Mouse (Mus musculus) heart, embryonic 10.5 days (tissue): ENCODE results near the gene Fgf4. TPM values are rescaled to one million over a fixed set of nuclear protein-coding genes. Genes with fewer than 3 reads are reported as not detected.
"Not testable (repeated sequence)": the region's sequence is repeated elsewhere in the genome, so short reads cannot be mapped to it uniquely, and the experiment has no call there.

ENCODE experiments used
- DNase-seq: peaks from one replicate; pipeline ENCODE4 v3.0.0-alpha.2; 2017; ENCODE audit warnings: low spot score
- H3K27ac ChIP-seq: fragments of 300-500 bp; sonication (generic); 2 replicates; pipeline ENCODE4 v1.5.1; 2016; ENCODE audit warnings: mild to moderate bottlenecking
- H3K27me3 ChIP-seq: fragments of 300-500 bp; sonication (generic); 2 replicates; pipeline ENCODE4 v1.6.1; 2016; ENCODE audit warnings: mild to moderate bottlenecking; ENCODE audit not compliant: poor library complexity, insufficient read depth, severe bottlenecking
- H3K36me3 ChIP-seq: fragments of 300-500 bp; sonication (generic); 2 replicates; pipeline ENCODE4 v1.6.1; 2016; ENCODE audit warnings: mild to moderate bottlenecking, moderate library complexity
- H3K4me1 ChIP-seq: fragments of 300-500 bp; sonication (generic); 2 replicates; pipeline ENCODE4 v1.6.1; 2016; ENCODE audit warnings: mild to moderate bottlenecking
- H3K4me3 ChIP-seq: fragments of 300-500 bp; sonication (generic); 2 replicates; pipeline ENCODE4 v1.5.1; 2016; ENCODE audit warnings: mild to moderate bottlenecking, moderate library complexity
- H3K9me3 ChIP-seq: fragments of 300-500 bp; sonication (generic); 2 replicates; pipeline ENCODE4 v1.6.1; 2016; ENCODE audit warnings: mild to moderate bottlenecking, moderate library complexity
- WGBS: fragments of 180-500 bp; shearing (Covaris S2); methylation state at CpG from one replicate; pipeline ENCODE4 v1.1.7; 2016; 5-methylcytosine and 5-hydroxymethylcytosine counted together
- polyA plus RNA-seq: library from polyadenylated mRNA; unstranded; fragments of >200 nt; fragmentation: Nextera tagmentation; extraction: Ambion mirVana; gene quantifications from 2 replicates; pipeline ENCODE4 v1.2.1, GENCODE M21; 2016

Gene Fgf4
- polyA plus RNA-seq, 1 experiment from 2014 or later, result 0.34 TPM

GRCm38 (mm10) chr7:144874226-144874625 is 27.1 kb downstream of the Fgf4 start:
- peaks cover 51% of the 10 kb centered on the region for H3K27me3 ChIP-seq
- WGBS, result 75% methylated on average over 4 of the region's 4 CpGs

DNA sequence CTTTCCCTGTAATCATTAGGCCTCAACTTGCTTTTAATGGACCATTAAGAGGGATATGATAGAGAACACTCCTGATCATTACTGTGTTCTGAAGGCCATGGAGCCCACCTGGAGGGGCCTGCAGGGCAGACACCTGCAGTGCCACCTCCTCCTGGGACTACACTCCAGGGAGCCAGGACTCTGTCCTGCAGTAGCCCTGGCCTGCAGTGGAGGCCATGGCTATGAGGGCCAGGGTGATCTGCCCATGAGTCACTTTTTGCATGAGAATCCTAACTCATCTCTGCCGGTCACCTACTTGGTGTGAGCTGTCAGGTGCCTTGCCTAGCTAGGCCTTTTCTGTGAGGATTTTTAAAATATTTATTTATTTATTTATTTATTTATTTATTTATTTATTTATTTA is 31.2 kb downstream of the Fgf4 start:
- H3K27me3 ChIP-seq, result peaks cover 52% of the 10 kb centered on the region
- H3K9me3 ChIP-seq, result no peaks in the 10 kb centered on the region
- H3K27ac ChIP-seq, result no peak overlapping the region
- H3K4me3 ChIP-seq, result no peak overlapping the region
- H3K36me3 ChIP-seq, result no peaks in the 10 kb centered on the region
- no peak for DNase-seq
- H3K4me1 ChIP-seq, result peaks cover 28% of the 10 kb centered on the region
- WGBS, result 88% methylated on average over 1 of the region's 1 CpGs

More at GRCm38 (mm10) chr7:144874226-144874625, 27.1 kb downstream of the Fgf4 start:
- H3K4me3 ChIP-seq, result no peak overlapping the region
- no peaks in the 10 kb centered on the region for H3K9me3 ChIP-seq
- no peaks in the 10 kb centered on the region for H3K36me3 ChIP-seq
- no peak for DNase-seq
- peak overlapping the region; percentile 31; the same call in 1 of the 2 replicates for H3K27ac ChIP-seq
- H3K4me1 ChIP-seq, result peaks cover 32% of the 10 kb centered on the region

DNA sequence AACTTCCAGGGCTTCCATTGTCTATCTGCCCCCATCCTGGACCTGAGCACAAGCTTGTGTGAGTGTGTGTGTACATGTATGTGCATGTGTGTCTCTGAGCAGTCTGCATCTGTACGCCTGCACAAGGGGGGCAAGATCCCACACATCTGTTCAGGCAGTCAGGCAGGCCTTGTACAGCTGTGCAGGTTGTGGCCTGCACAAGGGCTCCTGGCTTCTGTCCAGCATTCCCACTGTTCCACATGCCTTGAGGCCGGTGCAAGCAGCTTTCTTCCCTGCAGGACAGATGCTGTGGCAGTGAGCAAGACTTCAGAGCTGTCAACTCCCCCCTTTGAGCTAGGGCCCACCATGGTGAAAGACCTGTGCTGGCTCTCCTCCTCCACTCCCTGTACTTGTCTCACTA is 35.9 kb downstream of the Fgf4 start:
- Histone ChIP-seq H3K36me3 (no peaks in the 10 kb centered on the region), H3K4me1 (peaks cover 16% of the 10 kb centered on the region), H3K27ac (0 out of 2 replicates have a peak overlapping the region, but pooled peaks have one; percentile 22), H3K9me3 (no peaks in the 10 kb centered on the region), H3K4me3 (no peak overlapping the region), H3K27me3 (peaks cover 29% of the 10 kb centered on the region)
- WGBS, result 36% methylated on average over 2 of the region's 2 CpGs
- no peak for DNase-seq

DNA sequence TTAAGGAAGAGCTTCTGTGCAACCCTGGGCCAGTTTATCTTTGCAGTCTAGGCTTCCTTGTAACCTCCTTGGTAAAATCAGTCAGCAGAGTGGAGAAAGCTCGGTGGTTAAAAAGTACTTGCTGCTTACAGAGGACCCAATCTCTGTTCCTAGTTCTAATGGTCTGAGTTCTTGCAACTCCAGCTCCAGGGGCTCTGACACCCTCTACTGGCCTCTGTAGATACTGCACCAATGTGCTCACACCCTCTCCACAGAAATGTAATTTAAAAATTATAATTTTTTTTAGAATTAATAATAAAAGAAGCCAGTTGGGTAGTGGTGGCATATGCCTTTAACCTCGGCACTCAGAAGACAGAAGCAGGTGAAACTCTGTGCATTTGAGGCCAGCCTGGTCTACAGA is 40.5 kb downstream of the Fgf4 start:
- H3K27me3 ChIP-seq, result peaks cover 53% of the 10 kb centered on the region
- no peak for DNase-seq
- no peaks in the 10 kb centered on the region for H3K36me3 ChIP-seq
- no peak overlapping the region for H3K27ac ChIP-seq
- H3K4me1 ChIP-seq, result peaks cover 24% of the 10 kb centered on the region
- H3K9me3 ChIP-seq, result no peaks in the 10 kb centered on the region
- H3K4me3 ChIP-seq, result no peak overlapping the region
- WGBS, result 80% methylated on average over 2 of the region's 2 CpGs

- Histone ChIP-seq H3K9me3 (no peaks in the 10 kb centered on the region), H3K36me3 (no peaks in the 10 kb centered on the region), H3K4me3 (peak overlapping the region; percentile 5; the same call in 1 of the 2 replicates), H3K4me1 (peaks cover 19% of the 10 kb centered on the region), H3K27ac (no peak overlapping the region), H3K27me3 (peaks cover 54% of the 10 kb centered on the region)
- 3% methylated on average over 18 of the region's 18 CpGs for WGBS
- DNase-seq, result no peak
Observed at GRCm38 (mm10) chr7:144888564-144889299, 41.6 kb downstream of the Fgf4 start.

GRCm38 (mm10) chr7:144890661-144891060 is 43.5 kb downstream of the Fgf4 start:
- H3K4me1 ChIP-seq, result peaks cover 15% of the 10 kb centered on the region
- 93% methylated on average over 1 of the region's 1 CpGs for WGBS
- not testable (repeated sequence) for H3K36me3 ChIP-seq, DNase-seq, H3K4me3 ChIP-seq, H3K9me3 ChIP-seq, H3K27ac ChIP-seq
- H3K27me3 ChIP-seq, result peaks cover 70% of the 10 kb centered on the region

DNA sequence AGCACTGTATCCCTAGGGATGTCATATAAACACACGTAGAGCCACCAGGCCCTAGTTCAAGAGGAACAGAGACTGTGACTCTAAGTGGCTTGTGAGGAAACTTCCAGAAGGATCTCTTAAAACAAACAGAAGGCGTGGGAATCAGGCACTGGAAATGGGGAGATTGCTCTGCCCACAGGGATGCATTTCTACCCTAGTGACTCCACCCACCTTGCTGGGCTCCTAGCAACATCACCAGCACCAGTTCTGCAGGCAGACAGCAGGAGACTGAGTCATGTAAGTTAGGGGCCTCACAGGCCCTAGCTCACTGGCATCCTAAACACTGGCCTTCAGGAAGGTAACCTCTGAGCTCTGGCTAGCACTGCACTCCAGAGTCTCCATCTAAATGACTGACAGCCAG is 44.7 kb downstream of the Fgf4 start:
- Histone ChIP-seq H3K4me1 (peaks cover 27% of the 10 kb centered on the region), H3K27ac (no peak overlapping the region), H3K27me3 (peaks cover 82% of the 10 kb centered on the region), H3K4me3 (no peak overlapping the region), H3K36me3 (no peaks in the 10 kb centered on the region), H3K9me3 (no peaks in the 10 kb centered on the region)
- no peak for DNase-seq
- WGBS, result 67% methylated on average over 2 of the region's 2 CpGs

GRCm38 (mm10) chr7:144892322-144892721 is 45.2 kb downstream of the Fgf4 start:
- no peak overlapping the region for H3K27ac ChIP-seq
- H3K9me3 ChIP-seq, result no peaks in the 10 kb centered on the region
- 56% methylated on average over 6 of the region's 6 CpGs for WGBS
- H3K4me1 ChIP-seq, result peaks cover 32% of the 10 kb centered on the region
- no peaks in the 10 kb centered on the region for H3K36me3 ChIP-seq
- peaks cover 86% of the 10 kb centered on the region for H3K27me3 ChIP-seq
- no peak for DNase-seq
- no peak overlapping the region for H3K4me3 ChIP-seq

DNA sequence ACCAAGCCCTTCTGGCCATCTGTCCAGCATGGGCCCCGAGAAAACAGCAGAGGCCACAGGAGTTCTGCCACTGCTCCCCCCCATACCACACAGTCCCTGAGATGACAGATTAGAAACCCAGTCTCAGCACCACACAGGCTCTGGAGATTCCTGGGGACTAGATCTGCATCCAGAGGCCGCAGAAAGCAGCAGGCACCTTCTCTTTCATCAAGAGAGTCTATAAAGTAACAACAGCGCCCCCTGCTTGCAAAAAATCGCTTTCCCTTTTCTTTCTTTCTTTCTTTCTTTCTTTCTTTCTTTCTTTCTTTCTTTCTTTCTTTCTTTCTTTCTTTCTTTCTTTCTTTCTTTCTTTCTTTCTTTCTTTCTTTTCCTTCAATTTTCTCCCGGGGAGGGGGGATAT is 47.0 kb downstream of the Fgf4 start:
- Histone ChIP-seq H3K36me3 (no peaks in the 10 kb centered on the region), H3K9me3 (no peaks in the 10 kb centered on the region), H3K27me3 (peaks cover 88% of the 10 kb centered on the region), H3K4me1 (peaks cover 24% of the 10 kb centered on the region), H3K4me3 (peak overlapping the region; percentile 64; the same call in 1 of the 2 replicates), H3K27ac (no peak overlapping the region)
- 3% methylated on average over 5 of the region's 5 CpGs for WGBS
- DNase-seq, result no peak

DNA sequence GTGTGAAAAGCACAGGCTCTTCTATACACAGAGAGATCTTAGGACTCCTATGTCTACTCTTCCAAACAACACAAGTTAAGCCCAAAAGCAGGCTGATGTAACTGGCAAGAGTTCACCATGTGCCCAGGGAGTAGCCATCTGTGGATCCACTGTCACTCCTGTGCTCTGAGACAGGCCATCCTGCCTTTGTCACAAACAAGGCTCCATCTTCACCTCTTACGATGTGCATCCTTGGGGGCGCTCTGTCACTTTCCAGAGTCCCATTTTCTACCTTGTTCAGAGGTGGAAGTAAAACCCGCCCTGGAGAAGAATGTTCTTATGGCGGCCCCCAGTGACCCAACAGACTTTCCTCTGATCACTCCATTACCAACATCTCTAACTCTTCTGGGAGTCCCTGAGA is 47.5 kb downstream of the Fgf4 start:
- 3% methylated on average over 4 of the region's 4 CpGs for WGBS
- H3K4me3 ChIP-seq, result peak overlapping the region; percentile 64; the same call in 1 of the 2 replicates
- H3K9me3 ChIP-seq, result no peaks in the 10 kb centered on the region
- peaks cover 24% of the 10 kb centered on the region for H3K4me1 ChIP-seq
- peaks cover 88% of the 10 kb centered on the region for H3K27me3 ChIP-seq
- H3K27ac ChIP-seq, result no peak overlapping the region
- no peak for DNase-seq
- no peaks in the 10 kb centered on the region for H3K36me3 ChIP-seq

DNA sequence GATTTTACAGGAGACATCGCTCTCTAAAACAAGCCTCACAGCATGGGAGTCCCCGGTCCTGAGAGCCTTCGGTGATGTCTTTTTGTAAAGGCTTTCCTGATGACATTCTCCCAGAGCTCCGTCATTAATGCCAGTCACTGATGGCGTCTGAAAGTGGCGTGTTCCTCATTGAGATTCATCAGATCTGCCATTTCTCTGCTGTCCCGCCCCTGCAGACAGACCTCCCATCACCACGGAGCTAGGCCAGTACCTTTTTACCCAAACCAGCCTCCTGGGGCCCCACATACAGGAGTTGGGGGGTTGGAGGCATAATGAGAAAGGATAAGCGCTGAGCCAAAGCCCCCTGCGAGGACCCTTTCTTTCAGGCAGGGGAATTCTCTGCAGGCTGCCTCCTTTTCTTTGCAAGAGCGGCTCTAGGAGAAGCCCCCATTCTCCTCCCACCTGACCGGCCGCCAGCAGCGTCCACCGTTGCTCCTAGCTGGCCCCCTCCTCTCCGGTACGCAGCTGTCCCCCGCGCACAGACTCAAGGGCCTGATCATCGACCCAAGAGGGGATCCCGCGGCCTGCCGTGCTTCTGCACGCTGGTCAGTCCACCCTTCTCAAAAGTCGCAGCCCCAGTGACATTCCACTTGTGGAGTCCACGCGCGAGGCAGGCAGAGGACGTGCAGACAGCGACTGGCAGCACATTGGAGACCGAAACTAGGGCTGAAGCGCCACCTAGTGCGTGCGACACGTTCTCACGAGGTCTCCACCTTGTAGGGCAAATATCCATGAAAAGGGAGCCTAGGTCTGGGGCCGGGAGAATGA is 48.3 kb downstream of the Fgf4 start:
- 1% methylated on average over 37 of the region's 37 CpGs for WGBS

GRCm38 (mm10) chr7:144896294-144897218 is 49.4 kb downstream of the Fgf4 start, which contains the start of gene Fgf15:
TSS of gene Fgf15 (plus strand) at chr7:144896531.
- H3K27ac ChIP-seq, result peak within 1 kb of the TSS; percentile 65
- H3K4me3 ChIP-seq, result peak within 1 kb of the TSS; percentile 64
- H3K27me3 ChIP-seq, result peaks cover 86% of the 10 kb centered on the region
- DNase-seq, result no peak
- H3K36me3 ChIP-seq, result no peaks in the 10 kb centered on the region
- under 1% methylated on average over 65 of the region's 65 CpGs for WGBS
- H3K4me1 ChIP-seq, result peaks cover 24% of the 10 kb centered on the region
- H3K9me3 ChIP-seq, result no peaks in the 10 kb centered on the region

More for the DNA sequence above, 48.3 kb downstream of the Fgf4 start:
- H3K9me3 ChIP-seq, result no peaks in the 10 kb centered on the region
- no peaks in the 10 kb centered on the region for H3K36me3 ChIP-seq
- peak overlapping the region; percentile 65 for H3K27ac ChIP-seq
- DNase-seq, result peak; percentile 91
- H3K4me3 ChIP-seq, result peak overlapping the region; percentile 64
- H3K4me1 ChIP-seq, result peaks cover 24% of the 10 kb centered on the region
- peaks cover 88% of the 10 kb centered on the region for H3K27me3 ChIP-seq
